Mouse (Mus musculus) embryonic facial prominence, embryonic 14.5 days (tissue): ENCODE measurements at regions not wholly inside any gene's neighbourhood (a gene's known extent, or its start where the extent isn't known, plus 50 kb on each side); places are given as distances from the start of the nearest gene placed in this dataset.
A peak's percentile ranks its signal among the peaks of the same experiment; 100 is the strongest.

Source experiments
- ATAC-seq: fragments of 200-750 bp; cut with Nextera tagmentation; 2 replicates; pipeline ENCODE4 v1.8.0; 2017; ENCODE audit warnings: low read depth, moderate number of reproducible peaks, moderate TSS enrichment
- DNase-seq: peaks from one replicate; pipeline ENCODE4 v3.0.0-alpha.2; 2015; ENCODE audit warnings: low spot score
- H3K27ac ChIP-seq: fragments of 300-500 bp; sonication (generic); replicated peaks from 2 replicates; pipeline ENCODE4 v1.5.1; 2014; ENCODE audit warnings: low read depth, mild to moderate bottlenecking, low read length, moderate library complexity
- H3K27me3 ChIP-seq: fragments of 300-500 bp; sonication (generic); replicated peaks from 2 replicates; pipeline ENCODE4 v1.6.1; 2014; ENCODE audit warnings: low read length; ENCODE audit not compliant: control insufficient read depth, insufficient read depth
- H3K36me3 ChIP-seq: fragments of 300-500 bp; sonication (generic); 2 replicates; pipeline ENCODE4 v1.6.1; 2014; ENCODE audit warnings: low read length, mixed read lengths; ENCODE audit not compliant: control insufficient read depth, insufficient read depth
- H3K4me1 ChIP-seq: fragments of 300-500 bp; sonication (generic); 2 replicates; pipeline ENCODE4 v1.6.1; 2014; ENCODE audit warnings: antibody characterized with exemption, low read length; ENCODE audit not compliant: control insufficient read depth, insufficient read depth
- H3K4me2 ChIP-seq: fragments of 300-500 bp; sonication (generic); 2 replicates; pipeline ENCODE4 v1.6.1; 2014; ENCODE audit warnings: low read depth, mild to moderate bottlenecking, low read length, moderate library complexity, mixed read lengths
- H3K4me3 ChIP-seq: fragments of 300-500 bp; sonication (generic); 2 replicates; pipeline ENCODE4 v1.5.1; 2014; ENCODE audit warnings: low read depth, mild to moderate bottlenecking, low read length
- H3K9ac ChIP-seq: fragments of 300-500 bp; sonication (generic); 2 replicates; pipeline ENCODE4 v1.6.1; 2014; ENCODE audit warnings: low read depth, mild to moderate bottlenecking, low read length, moderate library complexity, mixed read lengths
- H3K9me3 ChIP-seq: fragments of 300-500 bp; sonication (generic); 2 replicates; pipeline ENCODE4 v1.6.1; 2016; ENCODE audit warnings: low read length; ENCODE audit not compliant: control insufficient read depth
- WGBS: fragments of 180-500 bp; shearing (Covaris S2); extraction: QIAGEN DNeasy Blood & Tissue Kit; methylation state at CpG from one replicate; pipeline ENCODE4 v1.1.7; 2014; 5-methylcytosine and 5-hydroxymethylcytosine counted together

- no peak for DNase-seq
- WGBS, result 39% methylated on average over 1 of the region's 1 CpGs
- no peaks in the 10 kb centered on the region for H3K36me3 ChIP-seq
Observed at GRCm38 (mm10) chr6:44210901-44211300, 544.8 kb upstream of the Tpk1 start.

GRCm38 (mm10) chr6:44204477-44204876 lies 538.4 kb upstream of the Tpk1 start:
- Histone ChIP-seq H3K4me2 (no peak overlapping the region), H3K27me3 (no peaks in the 10 kb centered on the region), H3K4me3 (no peak overlapping the region), H3K4me1 (no peaks in the 10 kb centered on the region), H3K27ac (no peak overlapping the region), H3K9ac (no peak overlapping the region), H3K9me3 (no peaks in the 10 kb centered on the region), H3K36me3 (no peaks in the 10 kb centered on the region)
- 85% methylated on average over 1 of the region's 1 CpGs for WGBS
- DNase-seq (no peak), ATAC-seq (no peak)

More at GRCm38 (mm10) chr6:44210901-44211300, 544.8 kb upstream of the Tpk1 start:
- no peak overlapping the region for H3K4me2 ChIP-seq
- no peaks in the 10 kb centered on the region for H3K4me1 ChIP-seq
- no peak overlapping the region for H3K4me3 ChIP-seq
- H3K9me3 ChIP-seq, result no peaks in the 10 kb centered on the region
- ATAC-seq, result no peak
- no peaks in the 10 kb centered on the region for H3K27me3 ChIP-seq
- H3K9ac ChIP-seq, result no peak overlapping the region
- no peak overlapping the region for H3K27ac ChIP-seq

GRCm38 (mm10) chr6:44203831-44204230 lies 537.8 kb upstream of the Tpk1 start:
- Histone ChIP-seq H3K4me1 (no peaks in the 10 kb centered on the region), H3K27ac (no peak overlapping the region), H3K36me3 (no peaks in the 10 kb centered on the region), H3K9me3 (no peaks in the 10 kb centered on the region), H3K9ac (no peak overlapping the region), H3K4me3 (no peak overlapping the region), H3K4me2 (no peak overlapping the region), H3K27me3 (no peaks in the 10 kb centered on the region)
- no peak for DNase-seq
- ATAC-seq, result no peak
- 65% methylated on average over 1 of the region's 1 CpGs for WGBS

GRCm38 (mm10) chr6:44179927-44180326 lies 513.8 kb upstream of the Tpk1 start:
- peak; percentile 38 for DNase-seq
- Histone ChIP-seq H3K9me3 (no peaks in the 10 kb centered on the region), H3K9ac (no peak overlapping the region), H3K4me3 (no peak overlapping the region), H3K4me2 (no peak overlapping the region), H3K36me3 (no peaks in the 10 kb centered on the region), H3K27me3 (no peaks in the 10 kb centered on the region), H3K27ac (no peak overlapping the region), H3K4me1 (no peaks in the 10 kb centered on the region)
- 58% methylated on average over 4 of the region's 4 CpGs for WGBS
- no peak for ATAC-seq
